Mouse (Mus musculus) brain, embryonic 18.5 days (tissue): Measurements from ENCODE around the gene Acsf2.
"Not testable (repeated sequence)": the region's sequence is repeated elsewhere in the genome, so short reads cannot be mapped to it uniquely, and the experiment has no call there.

Source experiments
- DNase-seq: peaks from one replicate; pipeline ENCODE4 v3.0.0-alpha.2; 2012; ENCODE audit warnings: low read depth, low spot score

The Acsf2 gene

DNA sequence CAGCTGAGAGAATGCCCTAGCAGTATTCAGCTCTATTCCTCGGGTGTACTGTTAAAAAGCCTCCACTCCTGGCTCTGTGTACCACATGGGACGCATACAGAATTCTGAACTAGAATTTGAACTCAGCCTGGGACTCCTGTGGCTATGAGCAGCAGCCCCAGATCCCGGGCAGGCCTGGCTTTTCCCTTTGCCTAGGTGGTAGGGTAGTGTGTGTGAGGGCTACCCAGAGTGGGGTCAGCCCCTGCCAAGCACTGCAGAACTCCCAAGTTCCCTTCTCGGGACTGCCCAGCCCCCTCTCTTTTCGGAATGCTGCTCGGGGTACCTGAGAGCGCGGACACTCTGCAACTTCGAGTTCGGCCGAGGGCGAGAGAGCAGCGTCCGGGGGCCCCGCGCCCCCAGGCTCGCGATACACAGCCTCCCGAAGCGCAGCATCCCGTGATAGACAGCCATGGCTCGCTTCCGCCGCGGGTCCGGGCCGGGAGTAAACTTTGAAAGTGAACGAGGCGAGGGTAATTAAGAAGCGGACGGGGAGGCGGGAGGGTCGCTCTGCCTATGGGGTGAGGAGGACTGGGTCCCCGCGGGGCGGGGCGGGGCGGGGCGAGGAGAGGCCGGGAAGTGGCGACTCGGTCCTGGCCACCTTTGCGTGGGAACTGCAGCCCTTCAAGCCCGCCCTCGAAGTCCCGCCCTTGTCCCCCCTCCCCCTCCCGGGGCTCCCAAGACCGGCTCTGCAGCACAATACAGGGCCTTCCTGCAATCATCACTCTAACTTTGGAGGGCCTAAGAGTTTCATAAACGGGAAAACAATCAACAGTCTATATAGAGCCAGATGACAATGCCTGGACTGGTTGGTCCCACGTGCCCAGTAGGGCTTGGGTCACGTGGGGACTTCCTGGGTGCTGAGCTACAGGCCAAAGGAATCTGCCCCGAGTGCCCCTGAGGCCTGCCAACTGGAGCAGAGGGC, at the start of gene Acsf2:
TSS of gene Acsf2 (minus strand) at position 551 of the 961 bp plus-strand sequence.
- DNase-seq = no peak

DNA sequence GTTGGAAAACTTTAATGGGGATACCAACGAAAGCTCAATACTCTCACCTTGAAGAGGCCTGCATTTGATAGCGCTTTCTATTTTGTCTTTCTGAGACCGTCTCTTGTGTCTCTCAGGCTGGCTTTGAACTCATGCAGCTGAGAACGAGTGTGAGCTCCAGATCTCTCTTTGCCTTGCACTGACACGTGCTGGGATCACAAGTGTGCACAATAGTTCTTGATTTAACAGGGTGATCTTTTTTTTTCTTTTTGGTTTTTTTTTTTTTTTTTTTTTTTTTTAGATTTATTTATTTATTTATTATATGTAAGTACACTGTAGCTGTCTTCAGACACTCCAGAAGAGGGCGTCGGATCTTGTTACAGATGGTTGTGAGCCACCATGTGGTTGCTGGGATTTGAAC, 49.6 kb upstream of the Acsf2 start:
- not testable (repeated sequence) for DNase-seq

DNA sequence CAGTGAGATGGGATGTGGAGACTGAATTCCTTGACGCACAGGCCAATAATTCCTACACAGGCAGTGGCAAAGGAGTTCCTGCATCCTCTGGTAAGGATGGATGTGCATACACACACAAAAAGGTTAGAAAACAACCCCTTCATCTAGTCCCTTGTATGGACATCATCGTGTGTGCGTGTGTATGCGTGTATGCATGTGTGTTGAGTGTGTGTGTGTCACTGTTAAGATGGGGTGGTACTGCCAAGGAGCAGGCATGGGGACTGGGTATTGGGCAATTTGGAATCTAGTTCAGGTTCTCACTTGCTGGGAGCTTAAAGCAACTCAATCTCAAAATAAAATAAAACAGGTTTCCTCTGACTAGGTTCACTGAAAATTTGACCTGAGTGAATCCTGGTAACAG, 44.8 kb upstream of the Acsf2 start:
- DNase-seq = no peak

DNA sequence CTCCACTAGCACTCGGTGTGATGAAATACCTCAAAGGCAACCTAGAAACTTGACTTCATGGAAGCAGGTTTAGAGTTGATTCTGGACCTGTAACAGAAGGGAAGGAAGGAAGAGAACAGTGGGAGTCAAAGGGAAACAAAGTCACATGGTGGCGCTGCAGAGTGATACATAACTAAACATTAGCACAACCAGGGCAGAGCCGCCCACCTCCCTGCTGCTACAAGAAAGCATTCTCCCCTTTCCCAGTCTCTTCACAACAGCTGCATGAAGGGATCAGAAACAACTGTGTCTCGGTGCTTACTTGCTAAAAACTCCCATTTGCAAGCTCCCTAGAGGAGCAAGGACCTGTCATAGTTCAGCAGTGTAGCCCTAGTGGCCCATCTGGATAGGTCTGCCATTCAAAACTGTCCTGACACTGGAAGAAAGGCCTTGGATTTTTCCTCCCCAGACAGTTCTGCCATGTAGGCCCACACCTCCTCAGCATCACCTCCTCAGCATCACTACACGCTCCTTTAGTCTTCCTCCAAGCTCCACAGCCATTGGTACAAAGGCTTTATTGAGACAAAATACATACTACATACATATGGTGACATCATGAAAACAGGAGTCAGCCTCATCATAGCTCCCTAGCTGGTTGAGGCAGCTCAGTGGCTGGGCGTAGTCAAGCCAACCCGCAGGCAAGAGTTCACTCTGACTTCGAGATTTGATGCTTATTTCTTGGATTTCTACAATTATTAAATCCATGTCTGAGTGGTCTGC, 43.0 kb upstream of the Acsf2 start:
- DNase-seq = no peak

DNA sequence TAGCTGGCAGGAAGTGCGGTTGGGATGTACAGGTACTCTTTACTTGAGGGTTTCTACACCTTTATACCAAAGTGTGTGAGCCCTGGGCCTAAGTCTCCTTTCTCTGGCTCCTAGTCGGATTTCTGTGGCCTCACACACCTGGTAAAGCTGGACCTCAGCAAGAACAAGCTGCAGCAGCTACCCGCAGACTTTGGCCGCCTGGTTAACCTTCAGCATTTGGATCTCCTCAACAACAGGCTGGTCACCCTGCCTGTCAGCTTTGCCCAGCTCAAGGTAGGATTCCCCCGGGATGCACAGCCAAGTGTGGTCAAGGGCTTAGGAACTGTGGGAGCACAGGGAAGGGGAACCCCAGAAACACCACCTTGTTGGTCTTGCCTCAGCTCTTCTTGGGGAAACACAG, 32.8 kb upstream of the Acsf2 start:
- DNase-seq = no peak

DNA sequence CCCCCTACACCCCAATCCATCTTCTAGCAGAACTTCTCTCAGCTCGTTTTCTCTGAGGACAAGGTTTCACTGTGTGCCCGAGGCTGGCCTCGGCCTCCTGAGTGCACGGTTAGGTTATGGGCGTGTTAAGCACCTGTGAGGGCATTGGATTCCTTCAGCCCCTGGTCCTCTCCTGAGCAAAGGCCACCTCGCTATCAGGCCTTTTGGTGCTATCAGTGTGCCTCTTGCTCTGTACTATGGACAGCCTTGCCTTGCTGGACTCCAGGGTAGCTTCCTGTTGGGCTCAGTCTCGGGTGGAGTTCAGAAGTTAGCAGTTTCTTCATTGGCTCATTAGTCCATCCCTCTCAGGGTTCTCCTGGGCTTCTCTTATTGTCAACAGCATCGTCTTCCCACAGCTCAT, 31.3 kb upstream of the Acsf2 start:
- DNase-seq = no peak

DNA sequence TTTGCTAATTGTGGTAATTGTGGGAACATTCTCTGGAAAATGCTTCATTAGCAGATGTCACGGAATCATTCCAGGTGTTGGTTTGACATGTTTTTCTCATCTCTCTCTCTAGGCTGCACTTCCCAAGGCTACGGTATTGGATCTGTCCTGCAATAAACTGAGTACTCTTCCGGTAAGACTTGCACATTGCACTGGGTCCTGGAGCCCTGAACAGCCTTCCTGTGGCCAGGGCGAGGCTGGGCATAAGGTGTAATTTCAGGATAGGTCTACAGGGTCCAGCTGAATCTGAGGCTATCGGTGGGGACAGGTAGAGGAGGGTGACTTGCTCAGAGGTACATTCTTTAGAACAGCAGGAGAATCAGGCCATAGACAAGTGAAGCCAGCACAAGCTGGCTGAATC, 30.3 kb upstream of the Acsf2 start:
- no peak for DNase-seq

DNA sequence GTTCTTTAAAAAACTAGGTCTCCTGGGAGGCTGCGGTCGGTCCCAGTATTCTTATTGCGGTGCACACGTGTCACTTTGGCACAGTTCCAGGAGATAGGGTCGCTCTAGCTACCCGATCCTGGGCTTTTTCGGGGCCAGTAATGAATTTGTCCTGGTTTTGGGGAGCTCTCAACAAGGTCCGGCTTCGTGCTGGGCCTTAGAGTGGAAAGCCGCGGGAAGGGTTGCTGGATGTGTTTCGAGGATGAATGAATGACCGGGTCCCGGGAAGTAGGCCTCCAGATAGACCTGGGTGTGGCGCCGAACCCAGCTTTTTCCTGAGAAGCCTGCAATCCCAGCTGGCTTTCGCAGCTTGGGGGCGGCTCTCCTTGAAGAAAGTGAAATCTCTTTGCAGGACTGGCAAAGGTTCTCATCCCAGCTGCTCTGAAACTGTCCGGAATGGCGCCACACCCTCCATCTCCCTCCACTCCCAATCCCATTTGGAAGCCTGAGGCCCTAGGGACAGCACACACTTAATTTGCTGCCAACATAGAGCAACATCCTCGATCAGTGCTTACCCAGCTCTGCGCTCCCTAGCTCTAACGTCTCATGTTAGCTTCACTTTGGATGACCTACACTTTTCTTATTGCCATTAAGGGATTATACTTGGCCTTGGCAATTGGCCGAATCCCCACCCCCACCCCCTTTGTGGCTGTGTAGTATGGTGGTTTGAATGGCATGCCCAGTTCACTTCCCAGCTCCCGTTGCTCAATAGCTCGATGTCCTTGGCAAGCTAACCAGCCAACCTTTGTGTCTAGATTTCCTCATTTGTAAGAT, 28.7 kb upstream of the Acsf2 start:
- no peak for DNase-seq

DNA sequence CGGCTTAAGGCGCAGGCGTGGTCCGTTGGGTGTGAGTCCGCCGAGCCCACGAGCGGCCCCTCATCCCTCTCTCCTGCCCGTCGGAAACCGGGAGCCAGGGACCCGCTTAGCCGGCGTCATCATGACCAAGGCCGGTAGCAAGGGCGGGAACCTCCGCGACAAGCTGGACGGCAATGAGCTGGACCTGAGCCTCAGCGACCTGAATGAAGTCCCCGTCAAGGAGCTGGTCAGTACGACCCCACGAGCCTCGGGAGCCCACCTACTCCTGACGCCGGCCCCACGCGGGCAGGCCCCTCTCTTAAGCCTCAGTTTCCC, 28.2 kb upstream of the Acsf2 start:
- no peak for DNase-seq

DNA sequence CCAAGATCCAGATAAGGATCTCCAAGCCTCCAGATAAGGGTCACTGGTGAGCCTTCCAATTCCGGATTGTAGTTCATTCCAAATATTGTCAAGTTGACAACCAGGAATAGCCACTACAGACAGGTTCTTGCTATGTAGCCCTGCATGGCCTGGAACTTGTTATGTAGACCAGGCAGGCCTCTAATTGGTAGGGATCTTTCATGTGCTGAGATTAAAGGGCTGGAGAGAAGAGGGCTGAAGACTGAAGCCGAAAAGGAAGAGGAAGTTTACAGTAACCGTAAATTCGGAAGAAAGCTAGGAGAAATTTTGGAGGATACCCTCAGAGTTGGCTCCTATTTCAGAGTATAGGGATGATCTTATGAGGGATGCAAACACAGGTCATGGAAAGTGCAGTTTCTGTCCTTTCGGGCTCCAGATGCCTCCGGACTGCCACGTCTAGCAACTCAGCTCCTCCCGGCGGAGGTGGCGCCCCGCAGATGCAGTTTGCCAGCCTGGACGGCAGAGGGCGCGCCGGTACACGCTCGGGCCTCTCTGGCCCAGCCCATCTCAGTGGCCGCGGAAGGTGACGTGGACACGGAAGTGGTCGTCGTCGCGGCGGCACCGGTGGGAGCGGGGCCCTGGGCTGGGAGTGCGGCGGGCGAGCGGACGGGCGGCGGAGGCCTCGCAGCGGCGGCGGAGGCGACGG, 27.7 kb upstream of the Acsf2 start, which contains the start of gene Lrrc59:
TSS of gene Lrrc59 (plus strand) at position 569 of the 685 bp plus-strand sequence.
- peak; percentile 68 for DNase-seq

DNA sequence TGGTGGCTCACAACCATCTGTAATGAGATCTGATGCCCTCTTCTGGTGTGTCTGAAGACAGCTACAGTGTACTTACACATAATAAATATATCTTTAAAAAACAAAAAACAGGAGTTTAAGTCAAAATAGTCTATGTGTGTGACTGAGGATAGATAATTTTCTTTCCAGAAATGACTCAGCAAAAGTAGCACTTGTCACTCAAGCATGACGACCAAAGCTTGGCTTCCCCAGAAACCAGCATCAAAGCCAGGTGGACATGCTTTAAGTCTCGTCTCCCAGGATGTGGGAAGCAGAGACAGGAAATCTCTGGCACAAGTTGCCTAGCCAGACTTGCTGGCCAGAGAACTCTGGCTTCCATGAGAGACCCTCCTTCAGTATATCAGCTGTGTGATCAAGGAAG, 20.5 kb upstream of the Acsf2 start:
- no peak for DNase-seq

DNA sequence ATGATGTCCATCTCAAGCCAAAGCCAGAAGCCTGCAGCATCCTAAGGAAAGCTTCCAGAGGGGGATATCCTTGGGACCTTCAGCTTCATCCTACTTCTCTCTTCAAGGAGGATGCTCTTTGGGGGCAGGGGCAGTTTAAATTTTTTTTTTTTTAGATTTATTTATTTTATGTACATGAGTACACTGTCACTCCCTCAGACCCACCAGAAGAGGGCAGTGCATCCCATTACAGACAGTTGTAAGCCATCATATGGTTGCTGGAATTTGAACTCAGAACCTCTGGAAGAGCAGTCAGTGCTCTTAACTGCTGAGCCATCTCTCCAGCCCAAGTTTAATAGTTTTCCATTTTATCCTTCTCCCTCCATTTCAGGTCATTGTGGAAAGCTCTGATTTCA, 19.8 kb upstream of the Acsf2 start:
- DNase-seq = no peak

DNA sequence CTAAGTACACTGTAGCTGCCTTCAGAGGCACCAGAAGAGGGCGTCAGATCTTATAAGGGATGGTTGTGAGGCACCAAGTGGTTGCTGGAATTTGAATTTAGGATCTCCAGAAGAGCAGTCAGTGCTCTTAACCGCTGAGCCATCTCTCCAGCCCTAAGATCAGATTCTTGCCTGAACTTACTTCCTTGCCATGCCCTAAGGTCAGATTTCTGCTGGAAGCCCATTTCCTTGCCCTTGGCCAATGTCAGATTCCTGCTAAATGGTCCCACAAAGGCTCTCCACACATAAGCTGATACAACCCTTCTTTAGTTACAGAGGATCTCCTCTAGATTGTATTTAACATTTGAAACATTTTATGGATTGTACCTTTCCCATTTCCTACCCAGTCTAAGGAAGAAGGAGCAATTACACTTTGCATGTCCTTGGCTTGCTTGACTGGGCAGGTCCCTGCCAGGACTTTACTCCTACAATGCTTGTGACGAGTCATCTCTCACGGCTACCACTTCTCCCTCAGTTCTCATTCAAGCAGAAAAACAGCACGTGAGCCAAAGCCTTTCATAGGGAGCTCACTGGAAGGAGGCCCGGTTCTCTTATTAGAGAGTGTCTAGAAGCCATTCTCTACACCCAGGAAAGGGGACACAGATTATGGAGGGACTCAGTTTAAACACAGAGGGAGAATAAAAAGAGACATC, 19.2 kb upstream of the Acsf2 start:
- DNase-seq = no peak

DNA sequence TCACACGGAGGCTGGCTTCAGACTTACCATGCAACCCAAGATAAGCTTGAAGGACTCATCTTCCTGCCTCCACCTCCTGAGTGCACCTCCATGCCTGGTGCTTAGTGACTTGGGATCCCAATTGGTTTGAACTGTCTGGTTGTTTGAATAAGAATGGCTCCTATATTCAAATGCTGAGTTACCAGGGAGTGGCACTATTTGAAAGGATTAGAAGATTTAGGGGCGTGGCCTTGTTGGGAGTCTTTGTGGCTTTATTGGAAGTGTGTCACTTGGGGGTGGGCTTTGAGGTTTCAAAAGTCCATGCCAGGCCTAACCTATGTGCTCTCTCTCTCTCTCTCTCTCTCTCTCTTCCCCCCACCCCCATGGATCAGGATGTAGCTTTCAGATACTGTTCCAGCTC, 16.0 kb upstream of the Acsf2 start:
- DNase-seq = no peak

DNA sequence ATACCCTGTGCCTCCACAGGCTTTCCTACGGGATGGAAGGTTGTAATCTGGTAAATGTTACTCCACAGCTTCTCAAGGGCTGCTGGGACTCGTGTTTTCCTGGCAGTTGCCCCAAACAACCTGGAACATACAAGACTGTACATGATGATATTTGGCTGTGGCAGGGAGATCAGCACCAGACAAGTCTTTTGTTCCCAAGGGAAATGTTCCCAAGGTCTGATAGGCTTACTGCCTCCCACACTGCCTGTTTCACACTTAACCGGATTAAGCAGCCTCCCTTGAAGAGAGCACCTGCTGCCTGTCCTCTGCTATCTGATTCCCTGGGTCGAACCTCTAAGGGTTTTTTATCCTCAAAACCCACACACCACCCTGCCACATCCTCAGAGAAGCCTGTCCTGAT, 13.8 kb upstream of the Acsf2 start:
- DNase-seq = no peak

DNA sequence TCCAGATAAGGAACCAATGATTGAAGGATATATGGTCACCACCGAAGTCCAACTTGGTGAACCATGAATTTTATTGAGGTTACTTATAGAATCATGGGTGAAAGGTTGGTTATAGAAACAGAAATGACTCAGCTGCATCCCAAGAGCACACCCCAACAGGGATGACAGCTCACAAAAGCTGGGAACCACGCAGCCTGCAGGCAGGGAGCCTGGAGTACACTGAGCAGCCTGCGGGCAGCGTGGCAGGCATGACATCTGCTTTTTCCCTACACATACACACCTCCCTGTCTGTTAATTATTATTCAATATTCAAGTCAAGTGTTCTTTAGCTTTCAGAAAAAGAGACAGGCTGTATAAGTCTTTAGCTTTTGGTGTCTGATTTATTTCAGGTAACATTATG, 12.9 kb upstream of the Acsf2 start:
- no peak for DNase-seq

DNA sequence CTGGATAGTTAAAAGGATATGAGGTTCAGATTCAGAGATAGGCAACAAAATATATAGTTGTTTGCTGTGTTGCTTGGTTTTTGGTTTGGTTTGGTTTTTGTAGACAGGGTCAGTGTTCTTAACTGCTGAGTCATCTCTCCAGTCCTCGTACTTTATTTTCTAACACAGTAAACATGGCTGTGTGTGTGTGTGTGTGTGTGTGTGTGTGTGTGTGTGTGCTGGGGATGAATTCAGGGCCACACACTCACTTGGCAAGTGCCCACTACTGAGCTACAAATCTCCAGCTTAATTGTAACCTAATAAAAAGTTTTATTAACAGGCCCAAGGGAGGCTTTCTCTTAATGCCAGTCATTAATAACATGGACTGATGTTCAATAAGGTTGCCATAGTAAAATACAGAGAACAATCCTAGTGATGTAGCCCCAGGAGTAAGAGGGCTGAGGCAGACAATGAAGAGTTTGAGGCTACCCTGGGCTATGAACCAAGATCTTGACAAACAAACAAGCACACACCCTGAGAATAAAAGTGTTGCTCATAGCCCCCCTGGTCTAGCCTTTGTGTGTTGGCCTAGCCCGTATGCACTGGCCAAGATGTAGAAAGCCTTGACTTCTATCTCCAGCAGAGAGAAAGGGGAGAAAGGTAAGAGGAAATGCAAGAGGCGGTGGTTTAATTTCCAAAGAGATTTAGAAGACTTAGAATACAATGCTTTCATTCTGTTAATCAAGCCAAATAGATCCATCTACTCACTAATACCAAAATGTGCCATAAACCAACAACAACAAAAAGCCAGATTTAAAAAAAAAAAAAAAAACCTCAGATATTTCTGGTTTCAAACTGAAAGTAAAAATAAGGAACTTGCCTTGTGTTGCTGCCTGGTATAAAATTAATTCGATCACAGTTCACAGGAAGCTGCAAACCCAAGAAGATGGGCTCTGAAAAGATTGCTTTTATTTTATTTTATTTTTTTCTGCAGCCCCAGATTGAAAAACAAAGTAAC, 9.4 kb upstream of the Acsf2 start:
- no peak for DNase-seq

DNA sequence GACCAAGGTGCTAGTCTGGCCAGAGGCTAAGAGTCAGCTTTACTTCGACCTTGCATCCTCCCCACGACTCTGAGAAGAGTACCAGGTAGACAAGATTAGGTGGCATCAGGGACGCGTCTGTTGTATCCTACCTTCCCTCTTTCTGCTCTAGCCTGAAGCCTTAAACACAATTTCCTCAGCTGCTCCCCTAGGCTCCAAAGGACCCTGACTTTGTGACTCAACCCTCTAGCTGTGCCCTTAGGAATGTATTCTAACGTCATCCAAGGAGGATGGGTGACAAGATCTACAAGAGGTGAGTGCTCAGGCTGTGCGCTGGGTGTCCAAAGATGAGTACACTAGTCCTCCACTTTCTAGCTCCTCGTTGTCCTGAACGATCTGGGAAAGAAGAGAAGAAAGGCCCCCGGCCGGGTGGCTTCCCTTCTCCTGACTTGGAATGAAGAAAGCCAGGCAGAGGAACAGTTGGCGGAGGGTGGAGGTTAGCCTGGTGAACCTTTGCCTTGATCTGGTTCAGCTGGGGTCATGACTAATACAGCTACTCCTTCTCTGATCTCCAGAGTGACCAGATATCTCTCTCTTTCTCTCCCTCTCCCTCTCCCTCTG, 785 bp upstream of the Acsf2 start:
- DNase-seq = no peak

DNA sequence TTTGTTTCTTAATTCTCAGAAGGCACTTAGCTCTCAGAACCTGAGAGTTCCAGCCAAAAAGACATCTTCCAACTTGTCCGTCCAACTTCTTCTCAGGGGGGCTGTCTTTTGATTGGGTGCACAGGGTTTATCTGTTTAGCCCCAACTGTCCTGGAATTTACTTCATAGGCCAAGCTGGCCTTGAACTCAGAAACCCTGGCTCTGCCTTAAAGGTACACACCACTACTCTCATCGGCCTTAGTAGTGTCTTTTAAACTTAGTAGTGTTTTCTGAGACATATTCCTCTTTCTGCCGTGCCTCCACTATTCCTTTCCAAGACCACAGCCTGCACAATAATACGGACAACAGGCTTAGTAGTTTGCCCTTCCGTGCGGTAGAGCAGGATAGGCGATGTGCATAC, 1.2 kb downstream of the Acsf2 start:
- no peak for DNase-seq
